Mouse (Mus musculus) cortical plate, adult 2 months (tissue): Measurements from ENCODE around the gene Fhdc1.

Source experiments
- CTCF ChIP-seq: fragments of 200-500 bp; IDR thresholded peaks from 2 replicates; pipeline ENCODE4 v1.5.1; 2011; ENCODE audit warnings: mild to moderate bottlenecking, control low read depth, low read length; ENCODE audit not compliant: insufficient read depth; ENCODE audit errors: extremely low read depth
- POLR2A ChIP-seq: fragments of 200-500 bp; IDR thresholded peaks from 2 replicates; pipeline ENCODE4 v1.6.1; 2011; ENCODE audit warnings: mild to moderate bottlenecking, low read length, control low read depth; ENCODE audit not compliant: insufficient read depth; ENCODE audit errors: extremely low read depth

- TF ChIP-seq CTCF (no peak), POLR2A (no peak)
Measured at GRCm38 (mm10) chr3:84422340-84422739, 57.9 kb downstream of the Fhdc1 start.
